Mouse (Mus musculus) adrenal gland, postnatal 36 days (tissue): ENCODE data around the gene Uncx. TPM values are rescaled to one million over a fixed set of nuclear protein-coding genes. Genes with fewer than 3 reads are reported as not detected.

Experiments
- total RNA-seq, 2 experiments: library from RNA; stranded (reverse); gene quantifications; 2 replicates each; pipeline ENCODE4 v1.2.3; 2021

Uncx gene
- total RNA-seq, 2 experiments from 2014 or later: not detected

Other genes with a start within 250 kb of the Uncx start
- 1 to 10 TPM; 5.0 to 8.5 TPM for gene Adap1, start 217.9 kb upstream of the Uncx start, total RNA-seq
- gene Cox19, start 192.1 kb upstream of the Uncx start, total RNA-seq: 10 to 100 TPM; 71.0 to 87.5 TPM
- not detected for gene Cyp2w1, start 190.9 kb upstream of the Uncx start, total RNA-seq
- gene Gpr146, start 165.8 kb upstream of the Uncx start, total RNA-seq: 10 to 100 TPM; 15.2 to 17.9 TPM
- gene C130050O18Rik, start 138.2 kb upstream of the Uncx start, total RNA-seq: under 1 TPM; 0.49 to 0.79 TPM
- gene Gper1, start 120.3 kb upstream of the Uncx start, total RNA-seq: 1 to 10 TPM; 2.8 to 4.7 TPM
- gene 3110082I17Rik, start 83.0 kb upstream of the Uncx start, total RNA-seq: 10 to 100 TPM; 11.9 to 12.3 TPM
- gene Zfand2a, start 58.9 kb upstream of the Uncx start, total RNA-seq: 10 to 100 TPM; 28.6 to 34.9 TPM
- 10 to 100 TPM; 10.5 to 11.2 TPM for gene Micall2, start 192.8 kb downstream of the Uncx start, total RNA-seq
- gene Ints1, start 232.2 kb downstream of the Uncx start, total RNA-seq: 10 to 100 TPM; 51.3 to 54.3 TPM
- 10 to 100 TPM; 31.2 to 45.8 TPM for gene Mafk, start 248.0 kb downstream of the Uncx start, total RNA-seq